Mouse (Mus musculus): Measurements from ENCODE around the gene Ankrd35. TPM values are rescaled to one million over a fixed set of nuclear protein-coding genes. Genes with fewer than 3 reads are reported as not detected.
A peak's percentile ranks its signal among the peaks of the same experiment; 100 is the strongest.

The Ankrd35 gene
- polyA plus RNA-seq, 1 experiment from 2014 or later, result 0.25 TPM

DNA sequence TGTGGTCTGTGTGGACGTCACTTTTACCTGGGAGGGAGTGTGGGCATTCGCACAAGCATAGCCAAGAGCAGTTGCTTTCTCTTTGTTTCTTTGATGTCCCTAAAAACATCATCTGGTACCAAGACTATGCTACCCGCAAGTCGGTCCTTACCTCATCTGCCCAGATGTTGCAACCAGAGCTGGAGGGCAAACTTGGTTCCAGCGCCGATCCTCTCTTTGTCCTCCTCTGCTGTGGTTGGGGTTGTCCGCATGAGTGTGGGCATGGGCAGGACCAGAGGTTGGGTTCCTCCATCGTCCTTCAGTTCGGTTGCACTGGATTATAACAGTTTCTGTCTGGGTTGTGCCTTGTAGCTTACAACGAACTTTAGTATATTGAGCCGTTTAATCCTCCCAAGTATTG is 36.3 kb downstream of the Ankrd35 start:
- 93% methylated on average over 11 of the region's 11 CpGs for WGBS
- 0 out of 2 replicates have a peak, but pooled peaks cover 4% of the 10 kb centered on the region for H3K36me3 ChIP-seq (ENCODE audit: control insufficient read depth, insufficient read depth, low read length)
- DNase-seq (ENCODE audit: low spot score), result no peak

DNA sequence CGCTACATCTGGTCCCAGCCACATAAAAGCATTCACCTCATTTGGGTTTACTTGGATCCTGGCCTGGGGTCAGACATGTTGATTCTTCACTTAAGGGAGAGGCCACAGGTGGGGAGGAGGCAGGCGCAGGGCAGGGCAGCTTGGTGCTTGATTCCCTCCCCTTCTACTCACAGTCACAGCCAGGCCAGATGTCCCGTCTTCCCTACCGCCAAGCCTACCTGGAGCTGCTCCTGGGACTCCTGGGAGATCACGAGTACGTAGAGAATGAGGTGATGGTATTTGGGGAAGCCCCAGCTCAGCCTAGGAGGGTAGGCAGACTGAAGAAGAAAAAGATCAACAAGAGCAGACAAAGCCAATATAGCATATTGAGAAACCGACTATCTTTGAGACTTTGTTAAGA is 37.1 kb downstream of the Ankrd35 start:
- Histone ChIP-seq H3K9me3 (ENCODE audit: control insufficient read depth, low read length) (no peaks in the 10 kb centered on the region), H3K27me3 (ENCODE audit: control insufficient read depth, insufficient read depth, low read length) (no peaks in the 10 kb centered on the region), H3K36me3 (ENCODE audit: control insufficient read depth, insufficient read depth, low read length) (0 out of 2 replicates have a peak, but pooled peaks cover 4% of the 10 kb centered on the region), H3K27ac (ENCODE audit: low read depth, low read length) (no peak overlapping the region), H3K4me3 (ENCODE audit: low read depth, low read length) (no peak overlapping the region), H3K9ac (ENCODE audit: low read depth, low read length) (no peak overlapping the region), H3K4me1 (replicated peaks; ENCODE audit: control insufficient read depth, insufficient read depth, low read length) (no peaks in the 10 kb centered on the region), H3K4me2 (replicated peaks; ENCODE audit: low read depth, low read length) (no peak overlapping the region)
- DNase-seq (ENCODE audit: low spot score), result no peak
- no peak for ATAC-seq (ENCODE audit: low FRiP score)
- 77% methylated on average over 7 of the region's 7 CpGs for WGBS

More for the DNA sequence above, 36.3 kb downstream of the Ankrd35 start:
- Histone ChIP-seq H3K4me1 (replicated peaks; ENCODE audit: control insufficient read depth, insufficient read depth, low read length) (no peaks in the 10 kb centered on the region), H3K9me3 (ENCODE audit: control insufficient read depth, low read length) (no peaks in the 10 kb centered on the region), H3K4me3 (ENCODE audit: low read depth, low read length) (no peak overlapping the region), H3K27ac (ENCODE audit: low read depth, low read length) (no peak overlapping the region), H3K27me3 (ENCODE audit: control insufficient read depth, insufficient read depth, low read length) (no peaks in the 10 kb centered on the region), H3K4me2 (replicated peaks; ENCODE audit: low read depth, low read length) (no peak overlapping the region), H3K9ac (ENCODE audit: low read depth, low read length) (no peak overlapping the region)
- ATAC-seq (ENCODE audit: low FRiP score), result no peak

- H3K36me3 ChIP-seq (ENCODE audit: control insufficient read depth, insufficient read depth, low read length), result 0 out of 2 replicates have a peak, but pooled peaks cover 4% of the 10 kb centered on the region
- peak; percentile 89 for ATAC-seq (ENCODE audit: low FRiP score)
- peak within 1 kb of the TSS; percentile 77 for H3K9ac ChIP-seq (ENCODE audit: low read depth, low read length)
- peak within 1 kb of the TSS; percentile 43 for H3K4me3 ChIP-seq (ENCODE audit: low read depth, low read length)
- H3K27me3 ChIP-seq (ENCODE audit: control insufficient read depth, insufficient read depth, low read length), result no peaks in the 10 kb centered on the region
- DNase-seq (ENCODE audit: low spot score), result peak; percentile 92
- WGBS, result 6% methylated on average over 42 of the region's 42 CpGs
- H3K4me2 ChIP-seq (replicated peaks; ENCODE audit: low read depth, low read length), result peak within 1 kb of the TSS; percentile 89
- H3K9me3 ChIP-seq (ENCODE audit: control insufficient read depth, low read length), result no peaks in the 10 kb centered on the region
- H3K27ac ChIP-seq (ENCODE audit: low read depth, low read length), result no peak within 1 kb of the TSS
- H3K4me1 ChIP-seq (replicated peaks; ENCODE audit: control insufficient read depth, insufficient read depth, low read length), result no peaks in the 10 kb centered on the region
These were observed 38.2 kb downstream of the Ankrd35 start, which contains the start of gene Nudt17 for GRCm38 (mm10) chr3:96707903-96708683. Gene Nudt17, minus strand, starts transcription at chr3:96708562.

DNA sequence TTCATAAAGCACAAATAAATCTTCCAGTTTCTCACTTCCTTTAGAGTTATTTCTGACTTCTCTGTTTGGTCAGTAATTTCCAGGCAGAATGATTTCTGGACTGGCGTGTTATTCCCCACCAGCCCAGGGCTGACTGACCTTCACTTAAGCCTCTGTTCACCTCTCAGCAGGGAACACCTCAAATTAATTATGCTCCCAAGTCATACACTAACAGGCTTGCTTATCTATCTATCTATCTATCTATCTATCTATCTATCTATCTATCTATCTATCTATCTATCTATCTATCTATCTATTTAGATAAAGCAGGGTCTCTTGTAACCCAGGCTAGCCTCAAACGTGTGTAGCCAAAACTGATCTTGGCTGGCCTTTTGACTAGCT is 38.7 kb downstream of the Ankrd35 start:
- Histone ChIP-seq H3K4me2 (replicated peaks; ENCODE audit: low read depth, low read length) (no peak overlapping the region; the same call in 1 of the 2 replicates), H3K9ac (ENCODE audit: low read depth, low read length) (no peak overlapping the region), H3K27me3 (ENCODE audit: control insufficient read depth, insufficient read depth, low read length) (no peaks in the 10 kb centered on the region), H3K27ac (ENCODE audit: low read depth, low read length) (no peak overlapping the region), H3K36me3 (ENCODE audit: control insufficient read depth, insufficient read depth, low read length) (0 out of 2 replicates have a peak, but pooled peaks cover 9% of the 10 kb centered on the region), H3K4me1 (replicated peaks; ENCODE audit: control insufficient read depth, insufficient read depth, low read length) (no peaks in the 10 kb centered on the region), H3K9me3 (ENCODE audit: control insufficient read depth, low read length) (no peaks in the 10 kb centered on the region), H3K4me3 (ENCODE audit: low read depth, low read length) (no peak overlapping the region)
- 52% methylated on average over 2 of the region's 2 CpGs for WGBS
- ATAC-seq (ENCODE audit: low FRiP score), result peak; percentile 22; the same call in 1 of the 2 replicates
- DNase-seq (ENCODE audit: low spot score), result no peak

DNA sequence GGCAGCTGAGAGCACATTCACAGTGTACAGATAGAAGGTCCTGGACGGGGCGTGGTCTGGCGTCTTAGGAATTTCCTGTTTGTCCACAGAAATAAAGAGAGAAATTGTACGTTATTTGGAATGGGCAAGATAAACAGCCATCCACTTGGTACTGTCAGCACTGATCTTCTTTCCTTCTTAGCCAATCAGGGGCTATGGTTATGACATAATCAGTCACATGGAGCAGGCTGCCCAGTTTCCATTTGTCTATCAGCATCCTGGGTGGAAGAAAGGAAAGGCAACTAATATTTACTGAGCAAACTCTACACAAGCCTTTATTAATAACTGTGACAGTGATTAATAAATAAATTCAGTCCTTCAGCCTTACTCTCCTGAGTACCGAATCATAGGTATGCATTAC is 44.4 kb downstream of the Ankrd35 start:
- Histone ChIP-seq H3K4me2 (replicated peaks; ENCODE audit: low read depth, low read length) (no peak overlapping the region), H3K4me1 (replicated peaks; ENCODE audit: control insufficient read depth, insufficient read depth, low read length) (no peaks in the 10 kb centered on the region), H3K9me3 (ENCODE audit: control insufficient read depth, low read length) (no peaks in the 10 kb centered on the region), H3K9ac (ENCODE audit: low read depth, low read length) (no peak overlapping the region), H3K4me3 (ENCODE audit: low read depth, low read length) (no peak overlapping the region), H3K27ac (ENCODE audit: low read depth, low read length) (no peak overlapping the region), H3K27me3 (ENCODE audit: control insufficient read depth, insufficient read depth, low read length) (no peaks in the 10 kb centered on the region), H3K36me3 (ENCODE audit: control insufficient read depth, insufficient read depth, low read length) (peaks cover 9% of the 10 kb centered on the region; the same call in 1 of the 2 replicates)
- DNase-seq (ENCODE audit: low spot score) (no peak), ATAC-seq (ENCODE audit: low FRiP score) (no peak)
- WGBS, result 82% methylated on average over 5 of the region's 5 CpGs

GRCm38 (mm10) chr3:96715854-96716253 is 45.9 kb downstream of the Ankrd35 start:
- Histone ChIP-seq H3K9me3 (ENCODE audit: control insufficient read depth, low read length) (no peaks in the 10 kb centered on the region), H3K4me1 (replicated peaks; ENCODE audit: control insufficient read depth, insufficient read depth, low read length) (no peaks in the 10 kb centered on the region), H3K27me3 (ENCODE audit: control insufficient read depth, insufficient read depth, low read length) (no peaks in the 10 kb centered on the region), H3K9ac (ENCODE audit: low read depth, low read length) (no peak overlapping the region), H3K36me3 (ENCODE audit: control insufficient read depth, insufficient read depth, low read length) (peaks cover 9% of the 10 kb centered on the region; the same call in 1 of the 2 replicates), H3K27ac (ENCODE audit: low read depth, low read length) (no peak overlapping the region), H3K4me3 (ENCODE audit: low read depth, low read length) (no peak overlapping the region), H3K4me2 (replicated peaks; ENCODE audit: low read depth, low read length) (no peak overlapping the region)
- 73% methylated on average over 2 of the region's 2 CpGs for WGBS
- ATAC-seq (ENCODE audit: low FRiP score) (no peak), DNase-seq (ENCODE audit: low spot score) (no peak)

GRCm38 (mm10) chr3:96719173-96719572 is 49.2 kb downstream of the Ankrd35 start:
- peak; percentile 58 for DNase-seq (ENCODE audit: low spot score)
- 35% methylated on average over 14 of the region's 14 CpGs for WGBS
- H3K36me3 ChIP-seq (ENCODE audit: control insufficient read depth, insufficient read depth, low read length), result peaks cover 8% of the 10 kb centered on the region; the same call in 1 of the 2 replicates

GRCm38 (mm10) chr3:96727343-96727827 is 57.5 kb downstream of the Ankrd35 start, which contains the start of the genes Polr3c and Rnf115:
Gene Polr3c, minus strand, starts transcription at chr3:96727628.
Gene Rnf115, plus strand, starts transcription at chr3:96727664.
- H3K9me3 ChIP-seq (ENCODE audit: control insufficient read depth, low read length), result no peaks in the 10 kb centered on the region
- H3K4me1 ChIP-seq (replicated peaks; ENCODE audit: control insufficient read depth, insufficient read depth, low read length), result no peaks in the 10 kb centered on the region
- peak within 1 kb of the TSS; percentile 67 for H3K4me2 ChIP-seq (replicated peaks; ENCODE audit: low read depth, low read length)
- peak; percentile 96 for DNase-seq (ENCODE audit: low spot score)
- WGBS, result under 1% methylated on average over 29 of the region's 52 CpGs
- peak within 1 kb of the TSS; percentile 62 for H3K9ac ChIP-seq (ENCODE audit: low read depth, low read length)
- ATAC-seq (ENCODE audit: low FRiP score), result peak; percentile 99
- peak within 1 kb of the TSS; percentile 31 for H3K27ac ChIP-seq (ENCODE audit: low read depth, low read length)
- peak within 1 kb of the TSS; percentile 59 for H3K4me3 ChIP-seq (ENCODE audit: low read depth, low read length)
- no peaks in the 10 kb centered on the region for H3K27me3 ChIP-seq (ENCODE audit: control insufficient read depth, insufficient read depth, low read length)
- peaks cover under 1% of the 10 kb centered on the region; the same call in 1 of the 2 replicates for H3K36me3 ChIP-seq (ENCODE audit: control insufficient read depth, insufficient read depth, low read length)

More at GRCm38 (mm10) chr3:96719173-96719572, 49.2 kb downstream of the Ankrd35 start:
- Histone ChIP-seq H3K4me2 (replicated peaks; ENCODE audit: low read depth, low read length) (no peak overlapping the region), H3K27ac (ENCODE audit: low read depth, low read length) (no peak overlapping the region), H3K4me3 (ENCODE audit: low read depth, low read length) (no peak overlapping the region), H3K27me3 (ENCODE audit: control insufficient read depth, insufficient read depth, low read length) (no peaks in the 10 kb centered on the region), H3K9me3 (ENCODE audit: control insufficient read depth, low read length) (no peaks in the 10 kb centered on the region), H3K4me1 (replicated peaks; ENCODE audit: control insufficient read depth, insufficient read depth, low read length) (no peaks in the 10 kb centered on the region), H3K9ac (ENCODE audit: low read depth, low read length) (no peak overlapping the region)
- no peak for ATAC-seq (ENCODE audit: low FRiP score)

Measured in hindbrain, embryonic 11.5 days (tissue).